Mouse (Mus musculus) heart, adult 2 months (tissue): ENCODE results near the gene Cfap43. TPM values are rescaled to one million over a fixed set of nuclear protein-coding genes. Genes with fewer than 3 reads are reported as not detected.

ENCODE experiments used
- DNase-seq, 2 experiments: peaks; one replicate each; pipeline ENCODE4 v3.0.0; 2021
- H3K27ac ChIP-seq: fragments of 200-600 bp; 2 replicates; pipeline ENCODE4 v1.8.1; 2022
- H3K27me3 ChIP-seq: fragments of 200-500 bp; 2 replicates; pipeline ENCODE4 v1.6.1; 2012; ENCODE audit warnings: mild to moderate bottlenecking, low read length, inconsistent platforms, mixed read lengths; ENCODE audit not compliant: control insufficient read depth, insufficient read depth
- H3K36me3 ChIP-seq: fragments of 200-500 bp; 2 replicates; pipeline ENCODE4 v1.6.1; 2012; ENCODE audit warnings: low read length, inconsistent platforms; ENCODE audit not compliant: control insufficient read depth, insufficient read depth
- H3K4me1 ChIP-seq: fragments of 200-500 bp; 2 replicates; pipeline ENCODE4 v1.6.1; 2011; ENCODE audit warnings: low read length; ENCODE audit not compliant: control insufficient read depth, insufficient read depth
- H3K4me3 ChIP-seq: fragments of 200-600 bp; 2 replicates; pipeline ENCODE4 v1.8.1; 2022
- H3K79me2 ChIP-seq: fragments of 200-500 bp; replicated peaks from 2 replicates; pipeline ENCODE4 v1.6.1; 2012; ENCODE audit warnings: mild to moderate bottlenecking, inconsistent platforms, low read length, moderate library complexity, mixed read lengths; ENCODE audit not compliant: control insufficient read depth, insufficient read depth
- H3K9ac ChIP-seq: fragments of 200-500 bp; 2 replicates; pipeline ENCODE4 v1.6.1; 2012; ENCODE audit warnings: low read depth, mild to moderate bottlenecking, control low read depth, inconsistent platforms, low read length, mixed read lengths
- CTCF ChIP-seq: fragments of 200-600 bp; IDR thresholded peaks from 2 replicates; pipeline ENCODE4 v1.8.1; 2022; ENCODE audit warnings: antibody characterized with exemption, mild to moderate bottlenecking, moderate library complexity
- EP300 ChIP-seq: fragments of 200-500 bp; IDR thresholded peaks from 2 replicates; pipeline ENCODE4 v1.6.1; 2011; ENCODE audit warnings: low read depth, low read length, control low read depth; ENCODE audit not compliant: insufficient read depth
- POLR2A ChIP-seq: fragments of 200-500 bp; IDR thresholded peaks from 2 replicates; pipeline ENCODE4 v1.6.1; 2011; ENCODE audit warnings: mild to moderate bottlenecking, low read depth, low read length, control low read depth; ENCODE audit not compliant: insufficient read depth
- WGBS: fragments of 180-500 bp; shearing (Covaris S2); methylation state at CpG from one replicate; pipeline ENCODE4 v1.1.7; 2018; 5-methylcytosine and 5-hydroxymethylcytosine counted together
- intact Hi-C: fragments of 180-260 bp; cut with DNase I; formaldehyde crosslinking; loops from one replicate; pipeline ENCODE4 v1.15.1; 2025
- polyA plus RNA-seq: library from polyadenylated mRNA; depleted of rRNA; stranded (reverse); fragments of >200 nt; gene quantifications from 2 replicates; pipeline ENCODE4 v1.2.3, GENCODE M21; 2012
- total RNA-seq, 2 experiments: library from RNA; stranded (reverse); gene quantifications; 2 replicates each; pipeline ENCODE4 v1.2.3; 2021

The Cfap43 gene
- total and polyA plus RNA-seq, 3 experiments = 0.86 TPM; not detected in 2

GRCm38 (mm10) chr19:47910751-47911150 is 8.3 kb downstream of the Cfap43 start:
- Histone ChIP-seq H3K4me3 (no peak overlapping the region), H3K27me3 (no peaks in the 10 kb centered on the region), H3K79me2 (no peaks in the 10 kb centered on the region), H3K4me1 (peaks cover 9% of the 10 kb centered on the region), H3K27ac (no peak overlapping the region), H3K9ac (no peak overlapping the region), H3K36me3 (no peaks in the 10 kb centered on the region)
- intact Hi-C loops = no loop called here
- TF ChIP-seq POLR2A (no peak), CTCF (no peak), EP300 (no peak)
- DNase-seq = no peak
- WGBS = 65% methylated on average over 4 of the region's 4 CpGs

GRCm38 (mm10) chr19:47910117-47910618 is 8.9 kb downstream of the Cfap43 start:
- no peak overlapping the region for H3K4me3 ChIP-seq
- H3K79me2 ChIP-seq = no peaks in the 10 kb centered on the region
- no peak overlapping the region for H3K9ac ChIP-seq
- DNase-seq = no peak
- no peaks in the 10 kb centered on the region for H3K27me3 ChIP-seq
- TF ChIP-seq EP300 = no peak
- no peak for TF ChIP-seq CTCF
- no peak for TF ChIP-seq POLR2A
- 50% methylated on average over 4 of the region's 4 CpGs for WGBS
- no peak overlapping the region for H3K27ac ChIP-seq
- H3K36me3 ChIP-seq = no peaks in the 10 kb centered on the region
- intact Hi-C loops = no loop called here
- H3K4me1 ChIP-seq = peaks cover 9% of the 10 kb centered on the region

- Histone ChIP-seq H3K9ac (peak overlapping the region; percentile 47), H3K27me3 (no peaks in the 10 kb centered on the region), H3K4me1 (peaks cover 9% of the 10 kb centered on the region), H3K36me3 (no peaks in the 10 kb centered on the region), H3K4me3 (no peak overlapping the region), H3K27ac (no peak overlapping the region; the same call in 1 of the 2 replicates), H3K79me2 (no peaks in the 10 kb centered on the region)
- intact Hi-C loops = no loop called here
- TF ChIP-seq POLR2A = no peak
- TF ChIP-seq CTCF = 0 out of 2 replicates have a peak, but pooled peaks have one; percentile 10
- TF ChIP-seq EP300 = 0 out of 2 replicates have a peak, but pooled peaks have one; percentile 17
- DNase-seq = peak; percentile 37 to 51
- 17% methylated on average over 10 of the region's 10 CpGs for WGBS
These were observed 9.5 kb downstream of the Cfap43 start for GRCm38 (mm10) chr19:47909387-47910116.

DNA sequence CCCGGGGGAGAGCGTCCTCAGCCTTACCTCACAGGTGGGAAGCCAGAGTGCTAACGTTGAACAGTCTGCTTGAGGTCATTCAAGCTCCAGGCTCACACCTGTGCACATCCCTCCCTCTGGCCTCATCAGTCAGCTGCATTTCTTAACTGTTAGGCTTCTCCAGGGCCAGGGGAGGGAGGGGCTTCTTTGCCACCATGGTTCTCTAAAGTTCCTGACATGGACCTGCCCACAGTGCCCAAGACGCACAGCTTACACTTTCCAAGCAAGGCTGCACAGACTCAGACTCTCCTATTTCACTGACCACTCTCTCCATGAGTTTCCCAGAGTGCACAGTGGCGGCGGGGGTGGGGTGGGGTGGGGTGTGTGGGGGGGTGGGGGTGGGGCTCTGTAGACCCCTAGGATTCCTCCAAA is 10.1 kb downstream of the Cfap43 start:
- intact Hi-C loops = no loop called here
- DNase-seq = no peak
- Histone ChIP-seq H3K79me2 (no peaks in the 10 kb centered on the region), H3K4me1 (peaks cover 9% of the 10 kb centered on the region), H3K27ac (no peak overlapping the region), H3K9ac (no peak overlapping the region), H3K36me3 (no peaks in the 10 kb centered on the region), H3K4me3 (no peak overlapping the region), H3K27me3 (no peaks in the 10 kb centered on the region)
- TF ChIP-seq EP300 (no peak), CTCF (no peak), POLR2A (no peak)
- WGBS = 65% methylated on average over 6 of the region's 6 CpGs

DNA sequence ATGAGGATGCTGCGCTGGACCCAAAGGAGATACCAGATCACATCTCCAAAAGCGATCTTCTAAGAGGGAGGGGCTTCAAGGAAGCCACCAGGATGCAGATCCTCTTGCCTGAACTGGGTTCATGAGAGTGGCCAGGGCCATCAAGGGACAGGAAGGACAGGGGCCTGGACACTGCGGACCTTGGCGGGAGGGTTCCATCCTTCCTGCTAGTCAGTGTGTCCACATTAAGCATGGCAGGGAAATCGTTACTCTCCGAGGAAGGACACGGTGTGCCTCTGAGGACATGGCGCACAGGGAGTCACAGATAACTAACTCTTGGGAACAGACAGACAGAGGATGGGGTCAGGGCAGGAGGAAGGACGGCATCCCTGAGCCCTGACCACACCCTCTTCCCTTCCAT is 11.5 kb downstream of the Cfap43 start:
- Histone ChIP-seq H3K4me3 (no peak overlapping the region), H3K36me3 (no peaks in the 10 kb centered on the region), H3K9ac (no peak overlapping the region), H3K27me3 (no peaks in the 10 kb centered on the region), H3K4me1 (peaks cover 17% of the 10 kb centered on the region), H3K79me2 (no peaks in the 10 kb centered on the region), H3K27ac (no peak overlapping the region)
- no peak for DNase-seq
- no peak for TF ChIP-seq POLR2A
- TF ChIP-seq EP300 = no peak
- no peak for TF ChIP-seq CTCF
- 66% methylated on average over 9 of the region's 9 CpGs for whole genome bisulfite sequencing
- intact Hi-C loops = no loop called here

DNA sequence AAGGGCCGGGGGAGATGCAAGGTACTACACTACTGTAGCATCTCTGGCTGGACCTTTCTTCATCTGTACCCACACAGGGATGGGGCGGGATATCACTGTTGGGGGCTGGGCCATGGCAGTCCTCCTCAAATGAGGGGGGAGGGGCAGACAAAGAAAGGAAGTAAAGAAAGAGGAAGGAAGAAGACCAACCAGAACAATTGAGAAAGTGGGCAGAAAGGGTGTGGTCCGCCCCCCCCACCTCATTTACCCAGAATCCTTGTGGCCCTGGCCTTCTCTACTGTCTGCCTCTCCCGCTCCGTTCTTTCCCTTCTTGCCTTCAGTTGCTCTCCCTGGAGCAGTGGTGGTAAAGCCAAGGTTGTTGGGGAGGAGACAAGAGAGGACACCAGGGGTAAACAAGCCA is 13.5 kb downstream of the Cfap43 start:
- 81% methylated on average over 5 of the region's 5 CpGs for WGBS
- intact Hi-C loops = no loop called here
- no peak overlapping the region for H3K9ac ChIP-seq
- DNase-seq = no peak
- TF ChIP-seq EP300 (no peak), CTCF (no peak), POLR2A (no peak)
- no peaks in the 10 kb centered on the region for H3K36me3 ChIP-seq
- no peaks in the 10 kb centered on the region for H3K79me2 ChIP-seq
- H3K27me3 ChIP-seq = no peaks in the 10 kb centered on the region
- H3K4me1 ChIP-seq = peaks cover 26% of the 10 kb centered on the region
- H3K4me3 ChIP-seq = no peak overlapping the region
- H3K27ac ChIP-seq = no peak overlapping the region
